7 mouse cellular contexts compared by ENCODE assay signal in genomic region chr1:41652646-41653427, GRCm38 (mm10).
DNase-seq lines count a peak whose midpoint lies in the region; ATAC-seq and TF ChIP-seq lines count a peak whose summit lies in the region.

No protein-coding gene starts in this region.

- 38% methylated on average over 8 of the region's 8 CpGs for WGBS in kidney, adult 2 months
- WGBS in limb, embryonic 11.5 days: 43% methylated on average over 8 of the region's 8 CpGs
- WGBS in neural tube, embryonic 13.5 days: 45% methylated on average over 8 of the region's 8 CpGs

- H3K36me3 ChIP-seq in kidney, adult 2 months (ENCODE audit: control insufficient read depth, insufficient read depth, low read length): no peaks in the 10 kb centered on the region
- H3K36me3 ChIP-seq in limb, embryonic 11.5 days (ENCODE audit: control insufficient read depth, insufficient read depth, low read length): no peaks in the 10 kb centered on the region
- no peaks in the 10 kb centered on the region for H3K36me3 ChIP-seq in neural tube, embryonic 13.5 days

- H3K4me1 ChIP-seq in kidney, adult 2 months (ENCODE audit: control insufficient read depth, insufficient read depth, low read length): no peaks in the 10 kb centered on the region
- H3K4me1 ChIP-seq in limb, embryonic 11.5 days (ENCODE audit: control insufficient read depth, insufficient read depth, low read length): 0 out of 2 replicates have a peak, but pooled peaks cover 2% of the 10 kb centered on the region
- H3K4me1 ChIP-seq in neural tube, embryonic 13.5 days (replicated peaks): peaks cover 17% of the 10 kb centered on the region

- peak; percentile 82 for DNase-seq in adrenal gland, postnatal 25 days
- peak; percentile 51 to 86 for DNase-seq in cerebellum, postnatal 4 days (ENCODE audit: low spot score in 2 of 2)
- DNase-seq in gastrocnemius, adult 8-10 months (ENCODE audit: low spot score in 2 of 2): peak; percentile 3 to 4
- peak; percentile 81 for DNase-seq in kidney, adult 2 months
- peak; percentile 73 for DNase-seq in limb, embryonic 11.5 days (ENCODE audit: low spot score)

- H3K9me3 ChIP-seq in limb, embryonic 11.5 days (ENCODE audit: control insufficient read depth, low read length): no peaks in the 10 kb centered on the region
- no peaks in the 10 kb centered on the region for H3K9me3 ChIP-seq in neural tube, embryonic 13.5 days

- H3K27ac ChIP-seq in kidney, adult 2 months (ENCODE audit: insufficient read depth, low read depth, low read length): no peak overlapping the region
- no peak overlapping the region for H3K27ac ChIP-seq in limb, embryonic 11.5 days (replicated peaks; ENCODE audit: low read depth, low read length)
- no peak overlapping the region; the same call in 1 of the 2 replicates for H3K27ac ChIP-seq in neural tube, embryonic 13.5 days (replicated peaks)

- no peak for TF ChIP-seq CTCF in kidney, adult 2 months (conservative IDR thresholded peaks at IDR 0.05; ENCODE audit: insufficient read depth, insufficient read length, low read depth, low read length)

- no peak overlapping the region for H3K4me3 ChIP-seq in kidney, adult 2 months (ENCODE audit: insufficient read depth, low read depth, low read length)
- H3K4me3 ChIP-seq in limb, embryonic 11.5 days (ENCODE audit: low read depth, low read length): no peak overlapping the region
- no peak overlapping the region for H3K4me3 ChIP-seq in neural tube, embryonic 13.5 days

- no peak overlapping the region; the same call in 1 of the 2 replicates for H3K4me2 ChIP-seq in limb, embryonic 11.5 days (ENCODE audit: low read depth, severe bottlenecking)
- H3K4me2 ChIP-seq in neural tube, embryonic 13.5 days: peak overlapping the region; percentile 31

- H3K27me3 ChIP-seq in kidney, adult 2 months (replicated peaks; ENCODE audit: control insufficient read depth, insufficient read depth, low read length): no peaks in the 10 kb centered on the region
- no peaks in the 10 kb centered on the region for H3K27me3 ChIP-seq in limb, embryonic 11.5 days (ENCODE audit: control insufficient read depth, insufficient read depth, low read length)
- no peaks in the 10 kb centered on the region for H3K27me3 ChIP-seq in neural tube, embryonic 13.5 days

- no peak for ATAC-seq in limb, embryonic 11.5 days (ENCODE audit: insufficient number of reproducible peaks, low FRiP score, low TSS enrichment, low read depth)
- ATAC-seq in neural tube, embryonic 13.5 days (ENCODE audit: low read depth): peak; percentile 90
- ATAC-seq in erythroid progenitor cell, adult 5-6 weeks (replicated peaks; ENCODE audit: low FRiP score, poor library complexity, severe bottlenecking): no peak

- no peak overlapping the region for H3K9ac ChIP-seq in limb, embryonic 11.5 days (ENCODE audit: low read length)
- H3K9ac ChIP-seq in neural tube, embryonic 13.5 days: no peak overlapping the region

- TF ChIP-seq POLR2A in kidney, adult 2 months (IDR thresholded peaks at IDR 0.05; ENCODE audit: low read depth, low read length): no peak

Comparison
In these comparisons a context has a peak if more than half of its experiments do, and no peak if none do; other contexts are left out.
1. DNase-seq: peak in every context shown above with its lines; median percentile 82 in adrenal gland, postnatal 25 days; 81 in kidney, adult 2 months; 73 in limb, embryonic 11.5 days; 68 in cerebellum, postnatal 4 days; 4 in gastrocnemius, adult 8-10 months.